Mouse (Mus musculus): ENCODE results near the gene Cep89. TPM values are rescaled to one million over a fixed set of nuclear protein-coding genes. Genes with fewer than 3 reads are reported as not detected.

Cep89 gene
- polyA plus RNA-seq, 2 experiments, result 11.6 to 14.5 TPM

DNA sequence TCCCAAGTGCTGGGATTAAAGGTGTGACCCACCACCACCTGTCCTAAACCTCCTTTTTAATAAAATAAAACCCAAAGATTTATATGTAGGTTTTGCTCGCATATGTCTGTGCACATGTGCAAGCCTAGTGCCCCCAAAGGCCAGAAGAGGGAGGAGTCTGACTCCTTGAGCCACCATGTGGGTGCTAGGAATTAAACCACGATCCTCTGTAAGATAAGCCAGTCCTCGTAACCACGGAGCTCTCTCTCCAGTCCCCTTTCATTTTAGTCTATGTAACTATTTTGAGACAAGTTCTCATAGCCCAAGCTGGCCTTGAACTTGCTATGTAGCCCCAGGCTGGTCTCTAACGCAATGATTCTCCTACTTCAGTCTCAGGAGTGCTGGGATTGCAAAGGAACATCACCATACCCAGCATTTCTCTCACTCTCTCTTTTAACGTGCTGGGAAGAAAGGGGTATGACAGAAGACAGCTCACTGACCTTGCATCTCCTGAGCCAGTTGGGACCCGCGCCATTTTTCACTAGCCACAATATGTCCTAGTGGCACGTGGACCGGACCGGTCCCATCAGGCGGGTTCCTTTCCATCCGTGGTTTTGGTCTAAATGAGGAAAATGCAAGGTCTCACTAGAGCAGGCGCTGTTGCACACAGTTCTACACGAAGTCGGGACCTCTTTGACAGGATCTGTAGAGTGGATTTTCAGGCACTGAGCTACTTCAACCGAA, 940 bp upstream of the Cep89 start:
- no peaks in the 10 kb centered on the region for H3K27me3 ChIP-seq (ENCODE audit: control insufficient read depth, insufficient read depth, low read length)
- peak overlapping the region; percentile 76 for H3K4me2 ChIP-seq (ENCODE audit: low read depth)
- peak overlapping the region; percentile 83 to 100 for H3K4me3 ChIP-seq (ENCODE audit: insufficient read depth in 1 of 2, low read depth in 2 of 2, low read length in 2 of 2)
- peak overlapping the region; percentile 36 for H3K27ac ChIP-seq
- ATAC-seq (ENCODE audit: insufficient read depth) (peak; percentile 16; the same call in 1 of the 2 replicates), DNase-seq (ENCODE audit: low read depth in 3 of 3, low spot score in 3 of 3) (peak in 1 of 3 experiments; percentile 38)
- H3K9me3 ChIP-seq (ENCODE audit: control insufficient read depth, low read length), result no peaks in the 10 kb centered on the region
- peaks cover 23% of the 10 kb centered on the region for H3K36me3 ChIP-seq (replicated peaks; ENCODE audit: control insufficient read depth, insufficient read depth, low read depth)
- peaks cover 10 to 11% of the 10 kb centered on the region in 2 experiments for H3K4me1 ChIP-seq (replicated peaks; ENCODE audit: control insufficient read depth in 2 of 2, insufficient read depth in 2 of 2, low read length in 1 of 2)
- peak overlapping the region; percentile 74 for H3K9ac ChIP-seq (replicated peaks)
- TF ChIP-seq EP300 (IDR thresholded peaks at IDR 0.05; ENCODE audit: low read depth), result no peak
- TF ChIP-seq CTCF (IDR thresholded peaks at IDR 0.05; ENCODE audit: low read depth), result no peak
- 3% methylated on average over 17 of the region's 17 CpGs for WGBS (ENCODE audit: insufficient replicate concordance)

DNA sequence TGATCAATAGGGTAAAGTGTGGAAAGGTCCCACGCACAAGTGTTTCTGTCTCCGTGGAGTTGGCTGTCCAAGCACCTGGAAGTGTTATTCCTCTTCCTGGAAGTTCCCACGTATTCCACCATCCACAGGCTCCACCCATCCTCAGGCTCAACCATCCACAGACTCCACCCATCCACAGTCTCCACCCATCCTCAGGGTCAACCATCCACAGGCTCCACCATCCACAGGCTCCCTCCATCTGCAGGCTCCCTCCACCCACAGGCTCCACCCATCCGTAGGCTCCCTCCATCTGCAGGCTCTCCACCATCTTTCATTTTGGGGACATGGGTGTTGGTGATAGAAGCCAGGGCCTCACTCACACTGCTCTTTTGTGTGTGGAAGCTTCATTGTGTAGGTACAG, 4.3 kb downstream of the Cep89 start:
- DNase-seq (ENCODE audit: low read depth in 3 of 3, low spot score in 3 of 3) (no peak), ATAC-seq (ENCODE audit: insufficient read depth) (no peak)
- no peak overlapping the region for H3K4me2 ChIP-seq (ENCODE audit: low read depth)
- H3K36me3 ChIP-seq (replicated peaks; ENCODE audit: control insufficient read depth, insufficient read depth, low read depth), result peaks cover 17% of the 10 kb centered on the region
- no peak overlapping the region for H3K9ac ChIP-seq (replicated peaks)
- TF ChIP-seq EP300 (IDR thresholded peaks at IDR 0.05; ENCODE audit: low read depth) (no peak), CTCF (IDR thresholded peaks at IDR 0.05; ENCODE audit: low read depth) (no peak)
- H3K9me3 ChIP-seq (ENCODE audit: control insufficient read depth, low read length), result no peaks in the 10 kb centered on the region
- no peaks in the 10 kb centered on the region for H3K27me3 ChIP-seq (ENCODE audit: control insufficient read depth, insufficient read depth, low read length)
- 77% methylated on average over 4 of the region's 4 CpGs for WGBS (ENCODE audit: insufficient replicate concordance)
- peaks cover 3 to 6% of the 10 kb centered on the region in 2 experiments; a peak in 3 of 4 replicates for H3K4me1 ChIP-seq (replicated peaks; ENCODE audit: control insufficient read depth in 2 of 2, insufficient read depth in 2 of 2, low read length in 1 of 2)
- no peak overlapping the region for H3K4me3 ChIP-seq (ENCODE audit: insufficient read depth in 1 of 2, low read depth in 2 of 2, low read length in 2 of 2)
- H3K27ac ChIP-seq, result no peak overlapping the region

DNA sequence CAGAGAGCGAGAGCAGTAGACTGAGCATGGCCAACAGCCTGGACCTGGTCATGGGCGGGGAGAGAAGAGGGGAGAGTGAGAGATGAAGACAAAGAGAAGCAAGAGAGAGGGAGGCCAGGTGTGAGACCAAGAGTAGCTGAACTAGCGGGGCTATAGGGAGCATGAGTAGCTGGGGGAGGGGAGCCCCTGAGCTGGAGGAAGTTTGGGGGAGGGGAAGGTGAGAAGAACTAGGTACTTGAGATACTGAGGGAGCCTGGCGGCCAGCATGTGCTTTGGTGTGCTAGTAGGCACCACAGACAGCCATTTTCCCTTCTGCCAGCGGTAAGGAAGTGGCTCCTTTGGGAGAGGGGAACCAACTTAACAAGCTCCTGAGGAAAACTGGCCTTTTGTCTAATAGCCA, 18.4 kb downstream of the Cep89 start:
- no peak overlapping the region for H3K9ac ChIP-seq (replicated peaks)
- H3K4me3 ChIP-seq (ENCODE audit: insufficient read depth in 1 of 2, low read depth in 2 of 2, low read length in 2 of 2), result no peak overlapping the region
- TF ChIP-seq CTCF (IDR thresholded peaks at IDR 0.05; ENCODE audit: low read depth), result no peak
- no peak for TF ChIP-seq EP300 (IDR thresholded peaks at IDR 0.05; ENCODE audit: low read depth)
- no peak overlapping the region for H3K27ac ChIP-seq
- 73% methylated on average over 5 of the region's 5 CpGs for WGBS (ENCODE audit: insufficient replicate concordance)
- DNase-seq (ENCODE audit: low read depth in 3 of 3, low spot score in 3 of 3), result no peak
- no peaks in the 10 kb centered on the region; the same call in none of the 2 replicates for H3K36me3 ChIP-seq (replicated peaks; ENCODE audit: control insufficient read depth, insufficient read depth, low read depth)
- no peak for ATAC-seq (ENCODE audit: insufficient read depth)
- H3K9me3 ChIP-seq (ENCODE audit: control insufficient read depth, low read length), result no peaks in the 10 kb centered on the region
- H3K4me2 ChIP-seq (ENCODE audit: low read depth), result no peak overlapping the region
- H3K4me1 ChIP-seq (replicated peaks; ENCODE audit: control insufficient read depth in 2 of 2, insufficient read depth in 2 of 2, low read length in 1 of 2), result no peaks in the 10 kb centered on the region
- no peaks in the 10 kb centered on the region for H3K27me3 ChIP-seq (ENCODE audit: control insufficient read depth, insufficient read depth, low read length)

DNA sequence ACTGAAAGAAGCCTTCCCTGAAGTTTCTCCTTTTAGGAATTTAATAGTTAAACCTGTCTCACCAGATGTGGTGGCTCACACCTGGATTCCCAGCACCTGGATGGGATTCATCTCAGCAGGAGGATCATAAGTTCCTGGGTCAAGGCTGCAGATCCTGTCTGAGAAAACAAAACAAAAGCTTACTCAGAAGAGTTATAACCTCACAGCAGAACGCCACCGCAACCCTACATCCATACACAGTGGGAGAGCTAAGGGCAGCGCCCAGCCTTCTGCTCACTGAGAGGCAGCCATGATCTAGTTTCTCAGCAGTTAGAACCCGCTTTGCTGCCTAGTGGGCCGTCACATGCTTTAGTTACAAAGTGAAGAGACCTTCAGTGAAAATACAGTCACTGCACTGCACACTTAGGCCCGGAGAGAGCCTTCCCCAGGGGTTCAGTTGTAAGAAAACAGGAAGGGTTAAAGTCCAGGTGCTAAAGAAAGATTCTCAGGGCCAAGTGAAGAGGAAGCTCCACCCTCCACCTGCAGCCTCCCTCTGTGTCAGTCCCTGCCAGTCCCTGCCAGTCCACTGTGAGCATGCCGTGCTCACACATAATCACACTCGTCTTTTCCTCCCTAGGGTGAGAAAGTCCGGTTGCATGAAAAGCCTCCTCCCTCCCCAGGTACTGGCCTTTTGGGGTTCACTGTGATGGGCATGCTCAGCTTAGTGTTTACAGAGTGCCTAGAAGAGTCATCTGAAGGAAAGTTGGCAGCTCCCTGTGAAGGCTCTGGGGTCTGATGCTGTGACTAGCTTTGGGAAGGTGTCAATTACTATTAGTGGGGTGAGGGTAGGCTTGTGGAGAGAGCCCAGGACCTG, 19.2 kb downstream of the Cep89 start:
- ATAC-seq (ENCODE audit: insufficient read depth) (no peak), DNase-seq (ENCODE audit: low read depth in 3 of 3, low spot score in 3 of 3) (no peak)
- H3K27me3 ChIP-seq (ENCODE audit: control insufficient read depth, insufficient read depth, low read length), result no peaks in the 10 kb centered on the region
- H3K4me2 ChIP-seq (ENCODE audit: low read depth), result no peak overlapping the region
- no peak overlapping the region for H3K4me3 ChIP-seq (ENCODE audit: insufficient read depth in 1 of 2, low read depth in 2 of 2, low read length in 2 of 2)
- no peaks in the 10 kb centered on the region for H3K9me3 ChIP-seq (ENCODE audit: control insufficient read depth, low read length)
- WGBS (ENCODE audit: insufficient replicate concordance), result 76% methylated on average over 9 of the region's 9 CpGs
- no peak overlapping the region for H3K27ac ChIP-seq
- H3K36me3 ChIP-seq (replicated peaks; ENCODE audit: control insufficient read depth, insufficient read depth, low read depth), result no peaks in the 10 kb centered on the region; the same call in none of the 2 replicates
- H3K4me1 ChIP-seq (replicated peaks; ENCODE audit: control insufficient read depth in 2 of 2, insufficient read depth in 2 of 2, low read length in 1 of 2), result no peaks in the 10 kb centered on the region
- TF ChIP-seq EP300 (IDR thresholded peaks at IDR 0.05; ENCODE audit: low read depth), result no peak
- TF ChIP-seq CTCF (IDR thresholded peaks at IDR 0.05; ENCODE audit: low read depth), result no peak
- no peak overlapping the region for H3K9ac ChIP-seq (replicated peaks)

DNA sequence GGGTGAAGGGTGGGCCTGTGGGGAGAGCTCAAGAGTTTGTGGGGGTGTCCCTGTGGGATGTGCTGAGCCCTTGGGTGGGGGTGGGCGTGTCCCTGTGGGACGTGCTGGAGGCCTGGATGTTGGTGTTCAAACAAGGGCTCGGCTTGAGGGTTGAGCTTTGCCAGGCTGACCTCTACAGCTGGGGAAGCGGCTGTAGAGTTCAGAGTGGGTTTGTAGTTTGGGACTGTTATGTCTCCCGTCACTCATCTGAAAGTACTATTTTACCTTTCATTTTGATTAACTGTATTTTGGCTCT, 19.8 kb downstream of the Cep89 start:
- no peak for TF ChIP-seq EP300 (IDR thresholded peaks at IDR 0.05; ENCODE audit: low read depth)
- TF ChIP-seq CTCF (IDR thresholded peaks at IDR 0.05; ENCODE audit: low read depth), result no peak
- H3K4me3 ChIP-seq (ENCODE audit: insufficient read depth in 1 of 2, low read depth in 2 of 2, low read length in 2 of 2), result no peak overlapping the region
- H3K27me3 ChIP-seq (ENCODE audit: control insufficient read depth, insufficient read depth, low read length), result no peaks in the 10 kb centered on the region
- H3K4me2 ChIP-seq (ENCODE audit: low read depth), result no peak overlapping the region
- H3K9me3 ChIP-seq (ENCODE audit: control insufficient read depth, low read length), result no peaks in the 10 kb centered on the region
- 69% methylated on average over 5 of the region's 5 CpGs for WGBS (ENCODE audit: insufficient replicate concordance)
- H3K9ac ChIP-seq (replicated peaks), result no peak overlapping the region
- no peak for DNase-seq (ENCODE audit: low read depth in 3 of 3, low spot score in 3 of 3)
- no peak overlapping the region for H3K27ac ChIP-seq
- no peaks in the 10 kb centered on the region; the same call in none of the 2 replicates for H3K36me3 ChIP-seq (replicated peaks; ENCODE audit: control insufficient read depth, insufficient read depth, low read depth)
- ATAC-seq (ENCODE audit: insufficient read depth), result no peak
- no peaks in the 10 kb centered on the region for H3K4me1 ChIP-seq (replicated peaks; ENCODE audit: control insufficient read depth in 2 of 2, insufficient read depth in 2 of 2, low read length in 1 of 2)
